Mouse (Mus musculus) granulocyte monocyte progenitor cell, adult 5-6 weeks (primary cell): ENCODE results near the gene Creld1. TPM values are rescaled to one million over a fixed set of nuclear protein-coding genes. Genes with fewer than 3 reads are reported as not detected.

Source experiments
- ATAC-seq: replicated peaks from 2 replicates; pipeline ENCODE4 v1.8.0; 2016; ENCODE audit warnings: mild to moderate bottlenecking, moderate TSS enrichment, inconsistent platforms; ENCODE audit not compliant: poor library complexity, severe bottlenecking
- total RNA-seq, 2 experiments: library from RNA; stranded (forward) in 1 of 2; stranded (reverse) in 1 of 2; fragments of 200-712, 200-1000 nt in 1 of 2; fragments of >200 nt in 1 of 2; fragmentation: Nextera tagmentation in 1 of 2; gene quantifications; 2 replicates each; pipeline ENCODE4 v1.2.3; 2014 to 2017

Gene Creld1
- total RNA-seq (2014; fragmentation: Nextera tagmentation) (15.3 and 17.8 TPM in 2 replicates), total RNA-seq (2017) (6.7 and 9.4 TPM in 2 replicates)

GRCm38 (mm10) chr6:113483100-113483615 is at the start of gene Creld1:
Gene Creld1, plus strand, starts transcription at chr6:113483297.
- ATAC-seq, result peak; percentile 85

- no peak for ATAC-seq
Observed at GRCm38 (mm10) chr6:113433661-113434060, 49.4 kb upstream of the Creld1 start.

- ATAC-seq, result no peak
Observed at GRCm38 (mm10) chr6:113434691-113435090, 48.4 kb upstream of the Creld1 start.

GRCm38 (mm10) chr6:113435664-113436205 is 47.4 kb upstream of the Creld1 start, which contains the start of gene Cidec:
Gene Cidec, minus strand, starts transcription at chr6:113435760.
- no peak for ATAC-seq

GRCm38 (mm10) chr6:113437135-113437534 is 46.0 kb upstream of the Creld1 start:
- ATAC-seq, result no peak

- no peak for ATAC-seq
Observed at GRCm38 (mm10) chr6:113438721-113439430, 44.2 kb upstream of the Creld1 start.

- no peak for ATAC-seq
Observed at GRCm38 (mm10) chr6:113440686-113441085, 42.4 kb upstream of the Creld1 start.

GRCm38 (mm10) chr6:113441147-113441680 is 41.9 kb upstream of the Creld1 start:
- peak; percentile 73 for ATAC-seq

- no peak for ATAC-seq
Observed at GRCm38 (mm10) chr6:113442087-113442441, 41.0 kb upstream of the Creld1 start.

GRCm38 (mm10) chr6:113442442-113443090 is 40.5 kb upstream of the Creld1 start, which contains the start of gene Jagn1:
Gene Jagn1, plus strand, starts transcription at chr6:113442569.
- ATAC-seq, result peak; percentile 86

GRCm38 (mm10) chr6:113443091-113443490 is 40.0 kb upstream of the Creld1 start:
- ATAC-seq, result 0 out of 2 replicates have a peak, but pooled peaks have one; percentile 14

- peak; percentile 42 for ATAC-seq
Observed at GRCm38 (mm10) chr6:113444207-113444965, 38.7 kb upstream of the Creld1 start.

GRCm38 (mm10) chr6:113447639-113448038 is 35.5 kb upstream of the Creld1 start:
- no peak for ATAC-seq

GRCm38 (mm10) chr6:113451839-113452238 is 31.3 kb upstream of the Creld1 start:
- ATAC-seq, result no peak

- peak; percentile 64 for ATAC-seq
Observed at GRCm38 (mm10) chr6:113455007-113455406, 28.1 kb upstream of the Creld1 start.

- ATAC-seq, result peak; percentile 61
Observed at GRCm38 (mm10) chr6:113457952-113458534, 25.1 kb upstream of the Creld1 start, which contains the start of gene Il17re. Gene Il17re, plus strand, starts transcription at chr6:113458484.

GRCm38 (mm10) chr6:113458635-113459034 is 24.5 kb upstream of the Creld1 start:
- no peak for ATAC-seq

- ATAC-seq, result no peak
Observed at GRCm38 (mm10) chr6:113464040-113464439, 19.1 kb upstream of the Creld1 start.

GRCm38 (mm10) chr6:113465602-113466001 is 17.5 kb upstream of the Creld1 start:
- no peak for ATAC-seq

GRCm38 (mm10) chr6:113468512-113468911 is 14.6 kb upstream of the Creld1 start:
- ATAC-seq, result peak; percentile 71
